Mouse (Mus musculus) liver, embryonic 13.5 days (tissue): Measurements from ENCODE around the gene Lamc2. TPM values are rescaled to one million over a fixed set of nuclear protein-coding genes. Genes with fewer than 3 reads are reported as not detected.

Experiments used
- ATAC-seq: fragments of 200-750 bp; cut with Nextera tagmentation; 2 replicates; pipeline ENCODE4 v1.8.0; 2017; ENCODE audit warnings: low read depth, mild to moderate bottlenecking, moderate number of reproducible peaks, moderate library complexity
- DNase-seq: peaks from one replicate; pipeline ENCODE4 v3.0.0; 2022
- H3K27ac ChIP-seq: fragments of 300-500 bp; sonication (generic); 2 replicates; pipeline ENCODE4 v1.5.1; 2015; ENCODE audit warnings: moderate library complexity, mild to moderate bottlenecking, inconsistent platforms
- H3K27me3 ChIP-seq: fragments of 300-500 bp; sonication (generic); 2 replicates; pipeline ENCODE4 v1.6.1; 2015; ENCODE audit warnings: mild to moderate bottlenecking, inconsistent platforms
- H3K36me3 ChIP-seq: fragments of 300-500 bp; sonication (generic); 2 replicates; pipeline ENCODE4 v1.6.1; 2015; ENCODE audit warnings: mild to moderate bottlenecking, inconsistent platforms
- H3K4me1 ChIP-seq: fragments of 300-500 bp; sonication (generic); replicated peaks from 2 replicates; pipeline ENCODE4 v1.6.1; 2015; ENCODE audit warnings: inconsistent platforms
- H3K4me2 ChIP-seq: fragments of 300-500 bp; sonication (generic); 2 replicates; pipeline ENCODE4 v1.6.1; 2015; ENCODE audit warnings: inconsistent platforms, mild to moderate bottlenecking, moderate library complexity
- H3K4me3 ChIP-seq: fragments of 300-500 bp; sonication (generic); replicated peaks from 2 replicates; pipeline ENCODE4 v1.5.1; 2015; ENCODE audit warnings: mild to moderate bottlenecking, inconsistent platforms
- H3K9ac ChIP-seq: fragments of 300-500 bp; sonication (generic); 2 replicates; pipeline ENCODE4 v1.6.1; 2015; ENCODE audit warnings: mild to moderate bottlenecking, inconsistent platforms
- H3K9me3 ChIP-seq: fragments of 300-500 bp; sonication (generic); replicated peaks from 2 replicates; pipeline ENCODE4 v1.6.1; 2016; ENCODE audit warnings: inconsistent platforms
- WGBS: fragments of 180-500 bp; shearing (Covaris S2); methylation state at CpG from one replicate; pipeline ENCODE4 v1.1.7; 2015; ENCODE audit not compliant: insufficient replicate concordance; 5-methylcytosine and 5-hydroxymethylcytosine counted together
- polyA plus RNA-seq: library from polyadenylated mRNA; unstranded; fragments of >200 nt; fragmentation: Nextera tagmentation; extraction: Ambion mirVana; gene quantifications from 2 replicates; pipeline ENCODE4 v1.2.1, GENCODE M21; 2015

The Lamc2 gene
- polyA plus RNA-seq, 1 experiment from 2014 or later, result 0.16 TPM

DNA sequence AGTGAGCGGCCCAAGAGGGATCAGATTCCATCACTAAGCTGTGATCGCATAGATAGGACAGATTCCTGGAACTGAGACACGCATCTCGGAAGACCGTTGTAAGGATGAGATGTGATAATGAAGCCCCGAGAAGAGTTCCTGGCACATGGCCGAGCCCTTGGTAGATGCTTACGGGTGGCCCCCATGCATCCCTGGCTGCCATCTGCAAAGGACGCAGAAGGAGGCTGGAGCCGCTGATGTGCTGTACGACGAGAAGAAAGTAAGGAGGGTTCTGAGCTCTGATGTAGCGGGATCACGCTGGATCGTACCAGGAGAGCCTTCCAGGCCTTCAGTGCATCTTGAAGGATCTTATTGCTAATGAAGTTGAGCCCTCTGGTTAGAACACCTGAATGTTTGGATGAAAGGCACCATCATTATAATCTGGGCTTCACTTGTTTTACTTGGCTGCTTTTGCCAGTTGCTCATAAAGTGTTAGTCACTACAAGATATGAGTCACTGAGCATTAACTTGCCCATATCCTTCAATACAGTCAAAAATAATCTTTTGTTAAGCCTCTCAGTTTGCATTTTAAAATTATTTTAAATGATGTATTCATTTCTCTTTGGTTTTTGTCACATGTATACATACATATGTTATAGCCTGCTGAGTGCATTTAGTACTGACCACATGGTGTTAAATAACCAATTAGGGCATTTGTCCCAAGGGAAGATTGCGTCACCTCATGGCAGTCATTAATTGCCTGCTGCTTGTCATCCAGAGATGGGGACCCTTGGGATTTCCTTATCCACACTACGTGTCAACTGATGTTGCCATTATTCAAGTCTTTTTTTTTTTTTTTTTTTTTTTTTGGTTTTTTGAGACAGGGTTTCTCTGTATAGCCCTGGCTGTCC is 83.7 kb downstream of the Lamc2 start:
- Histone ChIP-seq H3K27me3 (no peaks in the 10 kb centered on the region), H3K27ac (no peak overlapping the region), H3K4me2 (no peak overlapping the region), H3K4me1 (peaks cover 16% of the 10 kb centered on the region), H3K4me3 (no peak overlapping the region), H3K36me3 (no peaks in the 10 kb centered on the region), H3K9me3 (no peaks in the 10 kb centered on the region), H3K9ac (no peak overlapping the region)
- ATAC-seq (no peak), DNase-seq (no peak)
- WGBS, result 80% methylated on average over 17 of the region's 17 CpGs

DNA sequence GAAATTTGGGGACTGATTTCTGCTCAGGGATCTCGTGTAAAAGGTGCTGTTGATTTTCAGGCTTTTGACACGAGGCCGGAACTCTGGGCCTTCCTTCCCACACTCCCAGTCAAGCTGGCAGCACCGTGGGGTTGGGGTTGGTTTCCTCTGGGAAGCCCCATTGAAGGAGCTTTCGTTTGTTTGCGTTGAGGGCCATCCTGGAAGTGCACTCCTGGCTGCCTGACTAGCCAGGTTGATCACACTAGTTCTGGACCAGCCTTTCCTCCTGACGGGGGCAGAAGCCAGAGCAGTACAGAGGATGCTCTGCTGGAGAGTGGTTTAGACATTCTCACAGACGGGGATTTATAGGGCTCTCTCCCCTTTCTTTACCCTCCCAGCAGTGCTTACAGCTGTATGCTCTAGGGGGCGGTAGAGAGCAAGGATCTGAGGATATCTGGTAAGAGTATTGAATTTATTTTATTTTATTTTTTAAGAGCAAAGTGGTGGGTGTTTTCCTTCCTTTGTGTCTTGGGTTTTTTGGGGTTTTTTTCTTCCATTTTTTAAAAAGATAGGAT is 84.8 kb downstream of the Lamc2 start:
- no peak for ATAC-seq
- Histone ChIP-seq H3K36me3 (no peaks in the 10 kb centered on the region), H3K9me3 (no peaks in the 10 kb centered on the region), H3K4me1 (peaks cover 16% of the 10 kb centered on the region), H3K27me3 (no peaks in the 10 kb centered on the region), H3K4me3 (no peak overlapping the region), H3K4me2 (no peak overlapping the region), H3K27ac (no peak overlapping the region), H3K9ac (no peak overlapping the region)
- 22% methylated on average over 9 of the region's 9 CpGs for WGBS
- peak; percentile 24 for DNase-seq

DNA sequence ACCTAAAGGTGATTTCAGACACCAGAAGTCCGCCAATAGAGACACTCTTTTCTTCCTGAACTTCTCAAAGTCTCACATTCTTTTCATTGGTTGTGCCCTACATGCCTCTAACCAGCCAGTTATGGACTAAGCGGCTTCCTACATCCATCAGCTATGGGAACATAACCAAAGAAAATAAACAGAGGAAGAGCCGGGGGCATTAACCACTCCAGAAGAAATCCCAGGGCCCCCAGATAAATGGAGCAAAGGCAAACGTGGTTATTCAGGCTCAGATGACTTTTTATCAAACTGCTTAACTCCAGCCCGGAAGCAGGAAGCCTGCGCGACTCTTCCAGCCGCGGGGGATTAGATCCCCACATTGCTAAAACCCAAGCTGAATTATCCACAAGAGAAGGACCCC is 85.3 kb downstream of the Lamc2 start:
- DNase-seq, result no peak
- Histone ChIP-seq H3K9ac (no peak overlapping the region), H3K4me3 (no peak overlapping the region)

DNA sequence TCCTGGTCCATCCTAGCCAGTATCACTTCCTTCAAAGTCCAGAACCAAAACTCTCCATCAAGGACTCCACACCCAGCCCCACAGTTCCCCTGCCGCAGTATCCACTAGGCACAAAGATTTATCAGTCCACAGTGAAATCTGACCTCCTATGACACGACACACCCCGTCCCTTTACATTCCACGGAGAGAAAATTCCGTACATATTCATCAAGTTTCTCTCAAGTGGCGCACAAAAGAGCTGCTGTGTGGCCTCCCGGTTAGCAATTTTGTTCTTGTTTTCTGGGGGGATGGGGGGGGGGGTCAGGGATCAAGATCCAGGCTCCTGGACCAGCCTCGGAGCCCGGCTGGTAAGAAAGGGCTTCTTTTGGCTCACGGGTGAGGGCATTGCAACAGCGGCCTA is 87.7 kb downstream of the Lamc2 start:
- whole genome bisulfite sequencing, result 73% methylated on average over 11 of the region's 11 CpGs
- no peak overlapping the region for H3K4me3 ChIP-seq
- H3K27me3 ChIP-seq, result peaks cover 12% of the 10 kb centered on the region
- no peaks in the 10 kb centered on the region for H3K9me3 ChIP-seq
- H3K9ac ChIP-seq, result no peak overlapping the region
- no peak for DNase-seq
- H3K4me2 ChIP-seq, result no peak overlapping the region
- no peak overlapping the region for H3K27ac ChIP-seq
- H3K4me1 ChIP-seq, result 0 out of 2 replicates have a peak, but pooled peaks cover 1% of the 10 kb centered on the region
- no peaks in the 10 kb centered on the region for H3K36me3 ChIP-seq
- ATAC-seq, result no peak

More for the DNA sequence above, 85.3 kb downstream of the Lamc2 start:
- H3K9me3 ChIP-seq, result no peaks in the 10 kb centered on the region
- no peak overlapping the region for H3K4me2 ChIP-seq
- 0 out of 2 replicates have a peak, but pooled peaks cover 2% of the 10 kb centered on the region for H3K27me3 ChIP-seq
- peaks cover 16% of the 10 kb centered on the region for H3K4me1 ChIP-seq
- 30% methylated on average over 9 of the region's 9 CpGs for WGBS
- ATAC-seq, result no peak
- no peaks in the 10 kb centered on the region for H3K36me3 ChIP-seq
- no peak overlapping the region for H3K27ac ChIP-seq

DNA sequence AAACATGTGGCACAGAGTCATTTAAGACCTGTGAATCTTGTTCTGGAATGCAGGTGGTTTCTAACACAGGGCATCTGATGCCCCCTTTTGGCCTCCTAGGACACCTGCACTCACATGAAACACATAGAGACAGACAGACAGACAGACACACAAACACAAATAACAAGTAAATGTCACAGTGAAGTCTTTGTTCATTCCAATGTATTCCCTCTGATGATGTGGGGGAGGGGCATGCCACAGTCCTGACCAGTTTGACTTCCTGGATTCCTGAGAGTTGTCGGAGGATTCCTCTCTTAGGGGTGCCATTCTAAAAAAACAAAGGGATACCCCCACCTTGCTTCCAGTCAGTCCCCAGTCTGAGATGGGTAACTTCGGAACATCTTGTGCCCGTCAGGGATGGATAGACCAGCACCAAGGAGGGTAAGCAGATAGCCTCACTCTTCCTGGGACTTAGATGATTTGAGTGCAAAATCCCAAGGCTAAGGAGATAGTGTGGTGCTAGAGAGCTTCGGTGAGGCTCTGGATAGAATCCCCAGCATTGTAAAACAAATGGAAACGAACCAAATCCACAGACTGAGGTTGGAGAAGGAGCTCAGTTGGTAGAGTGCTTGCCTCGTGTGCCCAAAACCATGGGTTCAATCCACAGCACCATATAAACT is 89.1 kb downstream of the Lamc2 start:
- DNase-seq (no peak), ATAC-seq (no peak)
- Histone ChIP-seq H3K4me2 (no peak overlapping the region), H3K36me3 (no peaks in the 10 kb centered on the region), H3K9ac (no peak overlapping the region), H3K27me3 (peaks cover 15% of the 10 kb centered on the region), H3K4me1 (0 out of 2 replicates have a peak, but pooled peaks cover 3% of the 10 kb centered on the region), H3K27ac (no peak overlapping the region), H3K4me3 (no peak overlapping the region), H3K9me3 (no peaks in the 10 kb centered on the region)
- whole genome bisulfite sequencing, result 55% methylated on average over 6 of the region's 6 CpGs

DNA sequence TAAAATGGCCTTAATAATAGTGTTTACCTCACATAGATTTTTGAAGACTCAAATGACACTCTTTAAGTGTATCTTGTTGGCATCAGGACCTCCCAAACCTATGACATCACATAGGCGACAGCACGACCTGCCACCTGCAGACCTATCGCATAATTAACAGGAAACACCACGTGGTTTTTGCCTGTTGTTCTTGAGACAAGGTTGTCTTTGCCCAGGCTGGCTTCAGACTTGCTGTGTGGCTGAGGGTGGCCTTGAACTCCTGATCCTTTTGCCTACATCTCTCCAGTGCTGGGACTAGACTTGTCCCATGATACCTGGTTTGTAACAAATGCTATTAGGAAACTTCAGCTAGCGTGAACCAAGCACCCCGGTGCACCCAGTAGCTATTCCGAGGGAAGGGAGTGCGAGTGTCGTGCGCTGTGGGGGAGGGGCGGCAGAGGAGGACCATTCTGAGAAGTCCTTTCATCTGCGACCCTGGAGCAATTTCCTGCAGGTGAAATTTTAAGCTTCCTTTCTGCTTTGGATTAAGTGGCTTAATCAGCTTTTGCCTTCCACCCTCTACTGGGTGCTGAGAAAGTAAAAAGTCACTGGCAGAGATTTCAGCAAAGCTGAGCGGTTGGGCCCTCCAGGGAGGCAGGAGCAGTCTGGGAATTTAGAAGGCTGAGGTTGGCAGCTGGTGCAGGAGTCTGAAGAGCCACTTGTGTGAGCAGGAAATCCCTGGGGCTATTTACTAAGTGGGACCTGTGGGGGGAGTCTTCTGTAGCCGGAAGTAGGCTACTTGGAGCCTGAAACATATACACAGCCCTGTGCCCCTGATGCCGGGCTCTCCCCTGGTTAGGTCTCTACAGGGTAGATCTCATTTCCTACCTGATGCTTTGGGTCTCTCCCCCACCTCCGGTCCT is 90.2 kb downstream of the Lamc2 start:
- Histone ChIP-seq H3K4me3 (no peak overlapping the region), H3K36me3 (no peaks in the 10 kb centered on the region), H3K9ac (no peak overlapping the region), H3K27ac (no peak overlapping the region), H3K4me2 (no peak overlapping the region), H3K9me3 (no peaks in the 10 kb centered on the region), H3K27me3 (peaks cover 15% of the 10 kb centered on the region), H3K4me1 (0 out of 2 replicates have a peak, but pooled peaks cover 3% of the 10 kb centered on the region)
- no peak for ATAC-seq
- DNase-seq, result no peak
- WGBS, result 17% methylated on average over 16 of the region's 16 CpGs

DNA sequence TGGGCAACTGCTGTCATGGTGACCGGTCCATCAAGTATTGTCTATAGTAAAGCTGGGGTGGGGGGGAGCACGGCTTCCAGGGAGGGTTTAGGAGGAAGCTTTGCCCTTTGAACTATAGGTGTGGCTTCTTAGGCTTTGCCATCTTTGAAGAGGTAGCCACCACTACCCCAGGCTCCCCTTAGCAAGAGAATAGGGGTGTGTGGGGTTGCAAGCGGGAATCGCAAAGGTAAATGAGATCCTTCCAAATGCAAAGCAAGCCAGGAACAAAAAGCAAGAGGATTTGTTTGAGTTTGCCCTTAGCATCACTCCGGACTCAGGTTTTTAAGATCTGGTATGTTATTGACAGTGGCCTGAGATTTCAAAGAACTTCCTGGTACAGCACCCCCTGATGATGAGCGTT is 90.9 kb downstream of the Lamc2 start:
- 52% methylated on average over 6 of the region's 6 CpGs for WGBS
- ATAC-seq, result no peak
- H3K4me2 ChIP-seq, result no peak overlapping the region
- H3K36me3 ChIP-seq, result no peaks in the 10 kb centered on the region
- peaks cover 15% of the 10 kb centered on the region for H3K27me3 ChIP-seq
- H3K9ac ChIP-seq, result no peak overlapping the region
- no peak for DNase-seq
- 0 out of 2 replicates have a peak, but pooled peaks cover 3% of the 10 kb centered on the region for H3K4me1 ChIP-seq
- H3K27ac ChIP-seq, result no peak overlapping the region
- no peaks in the 10 kb centered on the region for H3K9me3 ChIP-seq
- no peak overlapping the region for H3K4me3 ChIP-seq

DNA sequence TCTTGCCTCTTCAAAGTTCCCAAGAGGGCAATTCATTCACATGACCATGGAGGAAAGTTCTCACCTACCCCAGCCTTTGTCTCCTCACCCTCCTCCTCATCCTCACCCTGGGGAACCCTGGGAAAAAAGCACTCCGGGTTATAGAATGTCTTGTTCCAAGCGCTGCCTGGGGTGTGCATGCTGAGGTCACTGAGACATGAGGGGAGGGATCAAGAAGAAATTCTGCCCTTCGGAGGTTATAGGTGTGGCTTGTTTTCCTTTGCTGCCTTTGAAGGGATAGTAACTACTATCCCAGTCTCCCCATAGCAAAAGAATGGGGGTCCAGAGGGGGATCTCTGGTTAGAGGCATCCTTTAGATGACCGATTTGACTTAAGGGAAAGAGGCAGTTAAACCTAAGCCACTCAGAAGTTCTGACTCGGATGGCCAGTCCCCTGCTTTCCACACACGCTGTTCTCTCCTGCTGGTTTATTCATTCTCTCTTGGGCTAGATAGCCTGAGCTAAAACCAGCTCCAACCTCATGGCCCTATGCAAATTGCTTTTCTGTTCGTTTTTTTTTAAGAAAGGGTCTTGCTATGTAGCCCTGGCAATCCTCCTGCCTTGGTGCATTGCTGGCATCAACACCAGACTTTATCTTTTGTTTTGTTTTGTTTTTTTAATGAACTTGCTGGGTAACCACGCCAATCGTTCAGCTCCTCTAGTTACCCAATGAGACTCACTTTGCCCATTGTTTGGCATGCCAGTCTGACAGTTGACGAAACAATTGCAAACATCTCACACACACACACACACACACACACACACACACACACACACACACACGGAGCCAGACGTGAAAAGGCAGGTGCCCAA is 91.8 kb downstream of the Lamc2 start:
- H3K4me3 ChIP-seq, result no peak overlapping the region
- ATAC-seq, result no peak
- H3K27ac ChIP-seq, result no peak overlapping the region

DNA sequence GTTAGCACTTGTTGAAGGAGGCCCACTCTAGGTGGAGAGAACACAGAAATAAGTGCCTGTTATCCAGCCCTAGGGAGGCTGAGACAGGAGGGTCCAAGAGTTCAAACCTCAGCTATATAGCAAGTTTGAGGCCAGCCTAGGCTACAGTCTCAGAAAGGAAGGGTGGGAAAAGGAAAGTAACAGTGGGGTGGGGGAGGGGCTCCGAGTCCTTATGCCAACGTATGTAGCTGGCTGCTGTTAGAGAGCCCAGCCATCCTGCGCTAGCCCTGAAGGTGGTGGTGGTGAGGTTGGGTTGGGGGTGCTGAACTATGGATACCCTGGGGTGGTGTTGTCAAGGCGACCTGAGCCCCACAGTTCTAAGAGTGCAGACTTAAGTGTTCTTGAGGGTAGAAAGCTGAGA is 92.7 kb downstream of the Lamc2 start:
- H3K36me3 ChIP-seq, result no peaks in the 10 kb centered on the region
- no peaks in the 10 kb centered on the region for H3K9me3 ChIP-seq
- no peak overlapping the region for H3K9ac ChIP-seq
- 40% methylated on average over 4 of the region's 4 CpGs for WGBS
- 0 out of 2 replicates have a peak, but pooled peaks cover 3% of the 10 kb centered on the region for H3K4me1 ChIP-seq
- ATAC-seq (no peak), DNase-seq (no peak)
- H3K27me3 ChIP-seq, result peaks cover 15% of the 10 kb centered on the region
- no peak overlapping the region for H3K27ac ChIP-seq
- no peak overlapping the region for H3K4me3 ChIP-seq
- no peak overlapping the region for H3K4me2 ChIP-seq

More for the DNA sequence above, 91.8 kb downstream of the Lamc2 start:
- H3K4me1 ChIP-seq, result 0 out of 2 replicates have a peak, but pooled peaks cover 3% of the 10 kb centered on the region
- no peak for DNase-seq
- H3K4me2 ChIP-seq, result no peak overlapping the region
- no peak overlapping the region for H3K9ac ChIP-seq
- no peaks in the 10 kb centered on the region for H3K9me3 ChIP-seq
- peaks cover 15% of the 10 kb centered on the region for H3K27me3 ChIP-seq
- no peaks in the 10 kb centered on the region for H3K36me3 ChIP-seq
- WGBS, result 28% methylated on average over 12 of the region's 12 CpGs

DNA sequence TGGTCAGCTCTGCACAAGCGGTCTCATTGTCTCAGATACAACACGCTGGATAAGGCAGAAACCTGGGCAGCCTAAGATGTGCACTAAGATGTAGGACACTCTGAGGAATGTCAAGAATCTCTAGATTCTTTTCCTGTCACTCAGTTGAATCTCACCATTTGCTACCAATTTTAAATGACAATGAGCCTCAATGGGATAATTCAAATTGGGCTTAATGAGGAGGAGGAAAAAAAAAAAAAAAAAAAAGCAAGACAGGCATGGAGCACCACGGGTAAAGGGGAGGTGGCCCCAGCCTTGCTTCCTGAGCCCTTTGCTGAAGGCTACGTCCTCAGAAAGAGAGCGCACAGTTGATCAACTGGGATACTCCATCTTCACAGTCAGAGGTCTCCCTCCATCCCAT is 93.1 kb downstream of the Lamc2 start:
- Histone ChIP-seq H3K4me1 (0 out of 2 replicates have a peak, but pooled peaks cover 3% of the 10 kb centered on the region), H3K27me3 (peaks cover 15% of the 10 kb centered on the region), H3K4me2 (no peak overlapping the region), H3K9me3 (no peaks in the 10 kb centered on the region), H3K9ac (no peak overlapping the region), H3K27ac (no peak overlapping the region), H3K4me3 (no peak overlapping the region), H3K36me3 (no peaks in the 10 kb centered on the region)
- DNase-seq (no peak), ATAC-seq (no peak)
- 47% methylated on average over 5 of the region's 5 CpGs for WGBS
